Mouse (Mus musculus) liver, embryonic 14.5 days (tissue): Measurements from ENCODE around the gene 5730596B20Rik. TPM values are rescaled to one million over a fixed set of nuclear protein-coding genes. Genes with fewer than 3 reads are reported as not detected.
A peak's percentile ranks its signal among the peaks of the same experiment; 100 is the strongest.

Experiments
- ATAC-seq: fragments of 200-750 bp; cut with Nextera tagmentation; 2 replicates; pipeline ENCODE4 v1.8.0; 2017; ENCODE audit warnings: moderate number of reproducible peaks, mild to moderate bottlenecking, moderate library complexity; ENCODE audit not compliant: insufficient read depth
- DNase-seq, 3 experiments: peaks; one replicate each; pipeline ENCODE4 v3.0.0-alpha.2; 2012 to 2013; ENCODE audit warnings: low read depth in 3 of 3, low spot score in 3 of 3
- H3K27ac ChIP-seq: fragments of 300-500 bp; sonication (generic); 2 replicates; pipeline ENCODE4 v1.5.1; 2014; ENCODE audit warnings: moderate library complexity, mild to moderate bottlenecking, control low read depth, inconsistent platforms
- H3K27me3 ChIP-seq: fragments of 300-500 bp; sonication (generic); 2 replicates; pipeline ENCODE4 v1.6.1; 2014; ENCODE audit warnings: mild to moderate bottlenecking, low read length, moderate library complexity; ENCODE audit not compliant: control insufficient read depth, insufficient read depth
- H3K36me3 ChIP-seq: fragments of 300-500 bp; sonication (generic); replicated peaks from 2 replicates; pipeline ENCODE4 v1.6.1; 2014; ENCODE audit warnings: low read depth; ENCODE audit not compliant: control insufficient read depth, insufficient read depth
- H3K4me1 ChIP-seq, 2 experiments: fragments of 200-500 bp in 1 of 2; fragments of 300-500 bp in 1 of 2; sonication (generic) in 1 of 2; replicated peaks; 2 replicates each; pipeline ENCODE4 v1.6.1; 2012 to 2014; ENCODE audit warnings: antibody characterized with exemption in 1 of 2, inconsistent platforms in 1 of 2, low read length in 1 of 2; ENCODE audit not compliant: control insufficient read depth in 2 of 2, insufficient read depth in 2 of 2
- H3K4me2 ChIP-seq: fragments of 300-500 bp; sonication (generic); 2 replicates; pipeline ENCODE4 v1.6.1; 2014; ENCODE audit warnings: low read depth, mild to moderate bottlenecking, control low read depth, moderate library complexity
- H3K4me3 ChIP-seq, 2 experiments: fragments of 200-500 bp in 1 of 2; fragments of 300-500 bp in 1 of 2; sonication (generic) in 1 of 2; 2 replicates each; pipeline ENCODE4 v1.5.1; 2012 to 2014; ENCODE audit warnings: low read depth in 2 of 2, low read length in 2 of 2, mild to moderate bottlenecking in 2 of 2, control low read depth in 1 of 2, inconsistent platforms in 1 of 2, moderate library complexity in 1 of 2; ENCODE audit not compliant: insufficient read depth in 1 of 2
- H3K9ac ChIP-seq: fragments of 300-500 bp; sonication (generic); replicated peaks from 2 replicates; pipeline ENCODE4 v1.6.1; 2014; ENCODE audit warnings: mild to moderate bottlenecking, control low read depth, moderate library complexity
- H3K9me3 ChIP-seq: fragments of 300-500 bp; sonication (generic); 2 replicates; pipeline ENCODE4 v1.6.1; 2016; ENCODE audit warnings: low read length, mixed read lengths; ENCODE audit not compliant: control insufficient read depth
- CTCF ChIP-seq: IDR thresholded peaks from 2 replicates; pipeline ENCODE4 v1.5.1; 2016; ENCODE audit warnings: antibody characterized with exemption, low read depth, control low read depth
- EP300 ChIP-seq: IDR thresholded peaks from 2 replicates; pipeline ENCODE4 v1.6.1; 2016; ENCODE audit warnings: antibody characterized with exemption, low read depth
- WGBS: fragments of 180-500 bp; shearing (Covaris S2); extraction: QIAGEN DNeasy Blood & Tissue Kit; methylation state at CpG from one replicate; pipeline ENCODE4 v1.1.7; 2014; ENCODE audit not compliant: insufficient replicate concordance; 5-methylcytosine and 5-hydroxymethylcytosine counted together
- polyA plus RNA-seq, 2 experiments: library from polyadenylated mRNA; depleted of rRNA in 1 of 2; stranded (reverse) in 1 of 2; unstranded in 1 of 2; fragments of >200 nt; fragmentation: Nextera tagmentation in 1 of 2; extraction: Ambion mirVana in 1 of 2; gene quantifications; 2 replicates each; pipeline versions ENCODE4 v1.2.1 to v1.2.3; 2012 to 2014

The 5730596B20Rik gene
- polyA plus RNA-seq, 2 experiments: 0.03 to 0.04 TPM

DNA sequence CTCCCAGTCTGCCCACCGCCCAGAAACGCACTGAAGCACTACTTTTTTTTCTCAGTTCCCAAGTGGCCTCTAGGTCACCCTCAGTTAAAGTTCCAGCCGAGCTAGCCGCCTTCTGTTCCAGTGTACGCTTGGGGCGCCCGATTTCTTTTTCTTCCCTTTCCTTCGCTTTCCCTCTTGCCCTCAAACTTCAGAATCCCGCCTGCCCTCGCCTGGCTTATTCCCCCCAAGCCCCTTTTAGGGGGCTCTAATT, 25.7 kb downstream of the 5730596B20Rik start:
- no peaks in the 10 kb centered on the region for H3K9me3 ChIP-seq
- WGBS: 3% methylated on average over 10 of the region's 10 CpGs
- no peak for DNase-seq
- TF ChIP-seq EP300: no peak
- no peak for TF ChIP-seq CTCF
- ATAC-seq: no peak
- no peak overlapping the region for H3K9ac ChIP-seq
- H3K4me3 ChIP-seq: peak overlapping the region in 1 of 2 experiments; percentile 44; a peak in 2 of 4 replicates
- peak overlapping the region; percentile 43 for H3K4me2 ChIP-seq
- no peak overlapping the region for H3K27ac ChIP-seq
- no peaks in the 10 kb centered on the region for H3K4me1 ChIP-seq
- no peaks in the 10 kb centered on the region for H3K36me3 ChIP-seq
- H3K27me3 ChIP-seq: peaks cover 95% of the 10 kb centered on the region

DNA sequence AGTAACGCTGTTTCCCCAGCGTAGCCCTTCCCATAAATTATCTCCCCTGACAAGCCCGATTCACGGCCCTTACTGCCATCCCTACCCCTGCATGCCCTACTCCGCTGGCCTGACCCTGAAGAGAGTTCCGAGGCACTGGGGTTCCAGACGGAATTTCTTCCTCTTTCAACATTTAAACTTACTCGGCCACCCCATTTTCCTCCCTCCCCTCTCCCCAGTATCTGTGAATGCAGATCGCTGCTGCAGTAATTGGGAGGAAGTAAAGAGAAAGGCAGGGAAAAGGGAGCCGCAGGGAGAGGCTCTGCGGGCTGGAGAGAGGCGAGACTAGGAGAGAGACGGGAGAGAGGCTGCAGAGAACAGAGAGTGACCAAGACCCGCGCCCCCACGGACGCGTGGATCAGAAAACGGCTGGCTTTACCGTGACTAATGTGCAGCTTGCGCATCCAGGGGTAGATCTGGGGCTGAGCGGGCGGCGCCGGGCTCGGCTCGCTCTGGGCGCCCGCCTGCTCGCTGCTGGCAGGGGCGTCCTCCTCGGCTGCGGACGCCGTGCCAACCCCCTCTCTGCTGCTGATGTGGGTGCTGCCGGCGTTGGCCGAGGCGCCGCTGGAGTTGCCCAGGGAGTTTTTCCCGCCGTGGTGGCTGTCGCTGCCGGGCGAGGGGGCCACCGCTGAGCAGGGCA, 26.2 kb downstream of the 5730596B20Rik start:
- ATAC-seq (no peak), DNase-seq (no peak)
- WGBS: under 1% methylated on average over 46 of the region's 46 CpGs
- H3K36me3 ChIP-seq: no peaks in the 10 kb centered on the region
- H3K27me3 ChIP-seq: peaks cover 95% of the 10 kb centered on the region
- H3K9me3 ChIP-seq: no peaks in the 10 kb centered on the region
- no peak overlapping the region for H3K27ac ChIP-seq
- no peaks in the 10 kb centered on the region for H3K4me1 ChIP-seq
- H3K4me2 ChIP-seq: peak overlapping the region; percentile 43
- peak overlapping the region; percentile 44 to 47 for H3K4me3 ChIP-seq
- TF ChIP-seq EP300 (no peak), CTCF (no peak)
- no peak overlapping the region; the same call in 1 of the 2 replicates for H3K9ac ChIP-seq

DNA sequence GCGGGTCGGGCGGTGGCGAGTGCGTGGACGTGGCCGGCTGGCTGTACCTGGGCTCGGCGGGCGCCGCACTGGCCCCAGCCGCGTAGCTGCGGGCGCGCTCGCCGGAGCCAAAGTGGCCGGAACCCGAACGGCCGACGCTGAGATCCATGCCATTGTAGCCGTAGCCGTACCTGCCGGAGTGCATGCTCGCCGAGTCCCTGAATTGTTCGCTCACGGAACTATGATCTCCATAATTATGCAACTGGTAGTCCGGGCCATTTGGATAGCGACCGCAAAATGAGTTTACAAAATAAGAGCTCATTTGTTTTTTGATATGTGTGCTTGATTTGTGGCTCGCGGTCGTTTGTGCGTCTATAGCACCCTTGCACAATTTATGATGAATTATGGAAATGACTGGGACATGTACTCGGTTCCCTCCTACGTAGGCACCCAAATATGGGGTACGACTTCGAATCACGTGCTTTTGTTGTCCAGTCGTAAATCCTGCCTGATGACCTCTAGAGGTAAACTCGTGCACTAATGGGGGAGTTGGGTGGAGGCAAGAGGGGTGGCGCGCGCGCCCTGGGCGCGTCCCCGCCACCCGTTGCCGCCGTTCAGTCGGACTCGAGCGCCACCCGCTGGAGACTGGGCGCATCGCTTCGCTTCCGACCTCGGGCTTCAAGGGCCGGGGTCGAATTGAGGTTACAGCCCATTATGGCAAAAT, 26.9 kb downstream of the 5730596B20Rik start, which contains the start of gene Hoxa5:
Gene Hoxa5, minus strand, starts transcription at position 538 of the 703 bp plus-strand sequence.
- H3K4me1 ChIP-seq: no peaks in the 10 kb centered on the region
- ATAC-seq: no peak
- WGBS: under 1% methylated on average over 65 of the region's 65 CpGs

DNA sequence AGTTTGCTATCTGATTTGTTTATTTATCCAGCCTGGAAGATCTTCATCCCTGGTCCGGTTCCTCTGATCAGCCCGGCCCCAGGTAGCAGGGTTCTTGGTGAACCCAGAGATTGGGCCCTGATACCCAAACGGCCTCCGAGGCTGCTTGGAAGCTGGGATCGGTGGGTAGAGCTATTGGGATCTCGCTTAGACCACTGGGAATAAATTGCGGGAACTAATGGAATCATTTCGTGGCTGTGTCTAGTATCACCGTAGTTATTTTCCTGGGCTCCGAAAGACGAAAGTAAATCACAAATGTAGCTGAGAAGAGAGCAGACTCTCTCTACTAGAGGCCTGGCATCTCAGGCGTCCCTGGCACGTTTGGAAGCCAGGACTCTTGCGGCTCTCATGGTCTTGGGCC, 27.9 kb downstream of the 5730596B20Rik start:
- Histone ChIP-seq H3K4me2 (no peak overlapping the region), H3K9ac (no peak overlapping the region), H3K4me1 (no peaks in the 10 kb centered on the region), H3K4me3 (no peak overlapping the region), H3K9me3 (no peaks in the 10 kb centered on the region), H3K27ac (no peak overlapping the region), H3K36me3 (no peaks in the 10 kb centered on the region), H3K27me3 (peaks cover 97% of the 10 kb centered on the region)
- DNase-seq (no peak), ATAC-seq (no peak)
- TF ChIP-seq EP300: no peak
- no peak for TF ChIP-seq CTCF
- 18% methylated on average over 14 of the region's 14 CpGs for WGBS

More for the DNA sequence above, 26.9 kb downstream of the 5730596B20Rik start, which contains the start of gene Hoxa5:
- peaks cover 97% of the 10 kb centered on the region for H3K27me3 ChIP-seq
- DNase-seq: peak in 2 of 3 experiments; percentile 17 to 31
- no peak within 1 kb of the TSS; the same call in 1 of the 2 replicates for H3K9ac ChIP-seq
- H3K9me3 ChIP-seq: no peaks in the 10 kb centered on the region
- H3K27ac ChIP-seq: no peak within 1 kb of the TSS
- TF ChIP-seq EP300 (no peak), CTCF (peak; percentile 67)
- H3K4me3 ChIP-seq: peak within 1 kb of the TSS; percentile 44 to 47
- H3K36me3 ChIP-seq: no peaks in the 10 kb centered on the region
- peak within 1 kb of the TSS; percentile 43 for H3K4me2 ChIP-seq

DNA sequence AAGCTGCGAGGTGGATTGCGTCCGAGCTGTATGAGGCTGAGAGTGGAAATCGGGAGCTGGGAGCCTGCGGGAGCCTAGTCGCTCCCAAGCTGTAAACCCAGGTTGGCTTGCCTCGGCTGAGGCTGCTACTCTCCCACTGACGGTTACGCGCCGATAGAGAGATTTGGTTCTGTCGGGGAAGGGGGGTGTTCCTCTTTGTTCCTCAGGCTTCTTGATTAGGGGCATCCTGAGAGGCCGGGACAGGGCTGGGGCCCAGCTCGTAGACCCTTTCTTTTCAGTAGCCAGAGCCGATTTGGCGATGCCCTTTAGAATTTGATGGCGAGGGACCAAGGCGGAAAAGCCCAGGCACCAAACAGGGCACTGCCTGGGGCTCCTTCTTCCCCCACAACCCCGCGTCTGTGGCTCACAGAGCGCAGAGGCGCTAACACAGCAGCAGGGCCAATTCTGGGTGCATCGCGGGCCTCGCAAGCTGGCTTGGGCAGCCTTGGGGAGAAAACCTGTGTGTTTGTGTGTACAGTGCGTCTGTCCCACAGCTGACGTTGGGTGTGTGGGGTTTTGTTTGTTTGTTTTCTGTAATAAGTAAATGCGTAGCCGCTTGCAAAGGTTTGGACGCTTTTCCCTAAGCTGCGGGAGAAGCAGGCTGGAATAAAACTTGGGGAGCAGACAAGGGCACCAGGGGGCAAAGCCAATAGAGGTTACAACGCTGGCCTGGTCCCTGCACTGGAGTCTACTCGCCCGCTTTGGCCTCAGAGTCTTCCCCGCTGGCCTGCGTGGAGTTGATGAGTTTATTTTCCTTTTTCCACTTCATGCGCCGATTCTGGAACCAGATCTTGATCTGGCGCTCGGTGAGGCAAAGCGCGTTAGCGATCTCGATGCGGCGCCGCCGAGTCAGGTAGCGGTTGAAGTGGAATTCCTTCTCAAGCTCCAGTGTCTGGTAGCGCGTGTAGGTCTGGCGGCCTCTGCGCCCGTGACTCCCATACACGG, 28.6 kb downstream of the 5730596B20Rik start:
- 18% methylated on average over 55 of the region's 55 CpGs for WGBS
- no peaks in the 10 kb centered on the region for H3K9me3 ChIP-seq
- no peaks in the 10 kb centered on the region for H3K4me1 ChIP-seq
- ATAC-seq (no peak), DNase-seq (no peak)
- no peak overlapping the region for H3K27ac ChIP-seq
- H3K9ac ChIP-seq: no peak overlapping the region
- TF ChIP-seq CTCF (no peak), EP300 (no peak)
- H3K4me3 ChIP-seq: no peak overlapping the region
- peaks cover 96% of the 10 kb centered on the region for H3K27me3 ChIP-seq
- no peak overlapping the region for H3K4me2 ChIP-seq
- no peaks in the 10 kb centered on the region for H3K36me3 ChIP-seq
